Mouse (Mus musculus) liver, embryonic 13.5 days (tissue): Measurements from ENCODE around the gene Babam2. TPM values are rescaled to one million over a fixed set of nuclear protein-coding genes. Genes with fewer than 3 reads are reported as not detected.

Source experiments
- ATAC-seq: fragments of 200-750 bp; cut with Nextera tagmentation; 2 replicates; pipeline ENCODE4 v1.8.0; 2017; ENCODE audit warnings: low read depth, mild to moderate bottlenecking, moderate number of reproducible peaks, moderate library complexity
- DNase-seq: peaks from one replicate; pipeline ENCODE4 v3.0.0; 2022
- H3K27ac ChIP-seq: fragments of 300-500 bp; sonication (generic); 2 replicates; pipeline ENCODE4 v1.5.1; 2015; ENCODE audit warnings: moderate library complexity, mild to moderate bottlenecking, inconsistent platforms
- H3K27me3 ChIP-seq: fragments of 300-500 bp; sonication (generic); 2 replicates; pipeline ENCODE4 v1.6.1; 2015; ENCODE audit warnings: mild to moderate bottlenecking, inconsistent platforms
- H3K36me3 ChIP-seq: fragments of 300-500 bp; sonication (generic); 2 replicates; pipeline ENCODE4 v1.6.1; 2015; ENCODE audit warnings: mild to moderate bottlenecking, inconsistent platforms
- H3K4me1 ChIP-seq: fragments of 300-500 bp; sonication (generic); replicated peaks from 2 replicates; pipeline ENCODE4 v1.6.1; 2015; ENCODE audit warnings: inconsistent platforms
- H3K4me2 ChIP-seq: fragments of 300-500 bp; sonication (generic); 2 replicates; pipeline ENCODE4 v1.6.1; 2015; ENCODE audit warnings: inconsistent platforms, mild to moderate bottlenecking, moderate library complexity
- H3K4me3 ChIP-seq: fragments of 300-500 bp; sonication (generic); replicated peaks from 2 replicates; pipeline ENCODE4 v1.5.1; 2015; ENCODE audit warnings: mild to moderate bottlenecking, inconsistent platforms
- H3K9ac ChIP-seq: fragments of 300-500 bp; sonication (generic); 2 replicates; pipeline ENCODE4 v1.6.1; 2015; ENCODE audit warnings: mild to moderate bottlenecking, inconsistent platforms
- H3K9me3 ChIP-seq: fragments of 300-500 bp; sonication (generic); replicated peaks from 2 replicates; pipeline ENCODE4 v1.6.1; 2016; ENCODE audit warnings: inconsistent platforms
- WGBS: fragments of 180-500 bp; shearing (Covaris S2); methylation state at CpG from one replicate; pipeline ENCODE4 v1.1.7; 2015; ENCODE audit not compliant: insufficient replicate concordance; 5-methylcytosine and 5-hydroxymethylcytosine counted together
- polyA plus RNA-seq: library from polyadenylated mRNA; unstranded; fragments of >200 nt; fragmentation: Nextera tagmentation; extraction: Ambion mirVana; gene quantifications from 2 replicates; pipeline ENCODE4 v1.2.1, GENCODE M21; 2015

Gene Babam2
- polyA plus RNA-seq, 1 experiment from 2014 or later, result 37.1 TPM

GRCm38 (mm10) chr5:32089481-32089880 is 392.0 kb downstream of the Babam2 start:
- WGBS, result 31% methylated on average over 5 of the region's 5 CpGs

GRCm38 (mm10) chr5:32092281-32092680 is 394.8 kb downstream of the Babam2 start:
- H3K27ac ChIP-seq, result no peak overlapping the region
- H3K27me3 ChIP-seq, result no peaks in the 10 kb centered on the region
- no peak for DNase-seq
- H3K4me3 ChIP-seq, result no peak overlapping the region
- H3K4me2 ChIP-seq, result no peak overlapping the region
- ATAC-seq, result no peak
- no peaks in the 10 kb centered on the region for H3K36me3 ChIP-seq
- no peaks in the 10 kb centered on the region for H3K9me3 ChIP-seq
- no peak overlapping the region for H3K9ac ChIP-seq
- H3K4me1 ChIP-seq, result 0 out of 2 replicates have a peak, but pooled peaks cover 6% of the 10 kb centered on the region

More at GRCm38 (mm10) chr5:32089481-32089880, 392.0 kb downstream of the Babam2 start:
- no peaks in the 10 kb centered on the region for H3K36me3 ChIP-seq
- no peak overlapping the region for H3K4me3 ChIP-seq
- no peak for ATAC-seq
- H3K4me1 ChIP-seq, result 0 out of 2 replicates have a peak, but pooled peaks cover 6% of the 10 kb centered on the region
- no peak overlapping the region for H3K4me2 ChIP-seq
- no peaks in the 10 kb centered on the region for H3K9me3 ChIP-seq
- H3K27me3 ChIP-seq, result no peaks in the 10 kb centered on the region
- H3K27ac ChIP-seq, result no peak overlapping the region
- no peak for DNase-seq
- no peak overlapping the region for H3K9ac ChIP-seq

GRCm38 (mm10) chr5:32098691-32099090 is 401.2 kb downstream of the Babam2 start:
- no peaks in the 10 kb centered on the region for H3K27me3 ChIP-seq
- no peak overlapping the region for H3K27ac ChIP-seq
- no peaks in the 10 kb centered on the region for H3K9me3 ChIP-seq
- H3K4me3 ChIP-seq, result no peak overlapping the region
- no peak overlapping the region for H3K9ac ChIP-seq
- ATAC-seq (no peak), DNase-seq (no peak)
- WGBS, result 74% methylated on average over 3 of the region's 3 CpGs
- H3K4me2 ChIP-seq, result no peak overlapping the region
- no peaks in the 10 kb centered on the region for H3K36me3 ChIP-seq
- H3K4me1 ChIP-seq, result no peaks in the 10 kb centered on the region

- no peak overlapping the region for H3K4me3 ChIP-seq
These were observed 405.0 kb downstream of the Babam2 start for GRCm38 (mm10) chr5:32102484-32102883.

GRCm38 (mm10) chr5:32102971-32103431 is 405.5 kb downstream of the Babam2 start:
- DNase-seq, result no peak
- Histone ChIP-seq H3K4me1 (no peaks in the 10 kb centered on the region), H3K4me2 (no peak overlapping the region), H3K27ac (no peak overlapping the region), H3K9me3 (no peaks in the 10 kb centered on the region), H3K27me3 (no peaks in the 10 kb centered on the region), H3K9ac (no peak overlapping the region), H3K36me3 (no peaks in the 10 kb centered on the region), H3K4me3 (no peak overlapping the region)
- WGBS, result 69% methylated on average over 6 of the region's 6 CpGs
- no peak for ATAC-seq

More at GRCm38 (mm10) chr5:32102484-32102883, 405.0 kb downstream of the Babam2 start:
- no peaks in the 10 kb centered on the region for H3K9me3 ChIP-seq
- H3K9ac ChIP-seq, result no peak overlapping the region
- H3K4me1 ChIP-seq, result no peaks in the 10 kb centered on the region
- H3K27me3 ChIP-seq, result no peaks in the 10 kb centered on the region
- no peak overlapping the region for H3K4me2 ChIP-seq
- DNase-seq (no peak), ATAC-seq (no peak)
- no peak overlapping the region for H3K27ac ChIP-seq
- WGBS, result 37% methylated on average over 5 of the region's 5 CpGs
- no peaks in the 10 kb centered on the region for H3K36me3 ChIP-seq

GRCm38 (mm10) chr5:32103545-32103944 is 406.1 kb downstream of the Babam2 start:
- no peak for ATAC-seq
- WGBS, result 57% methylated on average over 1 of the region's 1 CpGs
- Histone ChIP-seq H3K36me3 (no peaks in the 10 kb centered on the region), H3K9me3 (no peaks in the 10 kb centered on the region), H3K9ac (no peak overlapping the region), H3K27me3 (no peaks in the 10 kb centered on the region), H3K4me3 (no peak overlapping the region), H3K4me2 (no peak overlapping the region), H3K4me1 (no peaks in the 10 kb centered on the region), H3K27ac (no peak overlapping the region)
- no peak for DNase-seq

GRCm38 (mm10) chr5:32104119-32104990 is 406.9 kb downstream of the Babam2 start:
- Histone ChIP-seq H3K4me3 (no peak overlapping the region), H3K27ac (no peak overlapping the region), H3K36me3 (no peaks in the 10 kb centered on the region), H3K27me3 (no peaks in the 10 kb centered on the region), H3K4me2 (no peak overlapping the region), H3K9me3 (no peaks in the 10 kb centered on the region), H3K9ac (no peak overlapping the region), H3K4me1 (no peaks in the 10 kb centered on the region)
- DNase-seq (no peak), ATAC-seq (no peak)
- WGBS, result 37% methylated on average over 12 of the region's 12 CpGs

GRCm38 (mm10) chr5:32106473-32107140 is 409.1 kb downstream of the Babam2 start:
- H3K4me1 ChIP-seq, result peaks cover 6% of the 10 kb centered on the region; the same call in 1 of the 2 replicates
- no peak overlapping the region for H3K27ac ChIP-seq
- no peaks in the 10 kb centered on the region for H3K9me3 ChIP-seq
- H3K9ac ChIP-seq, result no peak overlapping the region
- 64% methylated on average over 5 of the region's 5 CpGs for WGBS
- DNase-seq (no peak), ATAC-seq (no peak)
- H3K27me3 ChIP-seq, result no peaks in the 10 kb centered on the region
- H3K36me3 ChIP-seq, result no peaks in the 10 kb centered on the region
- no peak overlapping the region for H3K4me3 ChIP-seq
- no peak overlapping the region for H3K4me2 ChIP-seq

GRCm38 (mm10) chr5:32110651-32111050 is 413.2 kb downstream of the Babam2 start:
- H3K4me2 ChIP-seq, result no peak overlapping the region
- no peaks in the 10 kb centered on the region for H3K36me3 ChIP-seq
- peaks cover 8% of the 10 kb centered on the region; the same call in 1 of the 2 replicates for H3K4me1 ChIP-seq
- ATAC-seq (no peak), DNase-seq (no peak)
- H3K9ac ChIP-seq, result no peak overlapping the region
- no peaks in the 10 kb centered on the region for H3K9me3 ChIP-seq
- H3K4me3 ChIP-seq, result no peak overlapping the region
- H3K27me3 ChIP-seq, result no peaks in the 10 kb centered on the region
- no peak overlapping the region for H3K27ac ChIP-seq
- WGBS, result 11% methylated on average over 4 of the region's 4 CpGs

GRCm38 (mm10) chr5:32112206-32112916 is 414.9 kb downstream of the Babam2 start:
- H3K4me2 ChIP-seq, result no peak overlapping the region
- 20% methylated on average over 7 of the region's 7 CpGs for WGBS
- H3K9ac ChIP-seq, result no peak overlapping the region
- no peak overlapping the region for H3K27ac ChIP-seq
- H3K27me3 ChIP-seq, result no peaks in the 10 kb centered on the region
- H3K36me3 ChIP-seq, result no peaks in the 10 kb centered on the region
- H3K9me3 ChIP-seq, result no peaks in the 10 kb centered on the region
- no peak for ATAC-seq
- no peak for DNase-seq
- no peak overlapping the region for H3K4me3 ChIP-seq
- peaks cover 8% of the 10 kb centered on the region; the same call in 1 of the 2 replicates for H3K4me1 ChIP-seq

GRCm38 (mm10) chr5:32120901-32121376 is 423.5 kb downstream of the Babam2 start:
- H3K9me3 ChIP-seq, result no peaks in the 10 kb centered on the region
- H3K27me3 ChIP-seq, result 0 out of 2 replicates have a peak, but pooled peaks cover 2% of the 10 kb centered on the region
- 58% methylated on average over 11 of the region's 11 CpGs for WGBS
- DNase-seq, result no peak
- H3K4me1 ChIP-seq, result 0 out of 2 replicates have a peak, but pooled peaks cover 3% of the 10 kb centered on the region
- H3K4me2 ChIP-seq, result no peak overlapping the region
- H3K36me3 ChIP-seq, result no peaks in the 10 kb centered on the region
- no peak for ATAC-seq
- H3K9ac ChIP-seq, result no peak overlapping the region
- no peak overlapping the region for H3K4me3 ChIP-seq
- no peak overlapping the region for H3K27ac ChIP-seq
